Mouse (Mus musculus): ENCODE measurements at regions not wholly inside any gene's neighbourhood (a gene's known extent, or its start where the extent isn't known, plus 50 kb on each side); places are given as distances from the start of the nearest gene placed in this dataset.

GRCm38 (mm10) chr6:111882557-111882956 lies 391.0 kb upstream of the Lmcd1 start:
- peak; percentile 11 for DNase-seq (ENCODE audit: low read depth, low spot score)

- no peak for DNase-seq (ENCODE audit: low read depth, low spot score)
These were observed 389.6 kb upstream of the Lmcd1 start for GRCm38 (mm10) chr6:111883946-111884345.

- DNase-seq (ENCODE audit: low read depth, low spot score): no peak
These were observed 361.6 kb upstream of the Lmcd1 start for GRCm38 (mm10) chr6:111911997-111912396.

- no peak for DNase-seq (ENCODE audit: low read depth, low spot score)
These were observed 359.7 kb upstream of the Lmcd1 start for GRCm38 (mm10) chr6:111913771-111914405.

- DNase-seq (ENCODE audit: low read depth, low spot score): no peak
These were observed 356.3 kb upstream of the Lmcd1 start for GRCm38 (mm10) chr6:111917248-111917721.

GRCm38 (mm10) chr6:111917868-111918597 lies 355.5 kb upstream of the Lmcd1 start:
- DNase-seq (ENCODE audit: low read depth, low spot score): no peak

- no peak for DNase-seq (ENCODE audit: low read depth, low spot score)
These were observed 341.0 kb upstream of the Lmcd1 start for GRCm38 (mm10) chr6:111932596-111932995.

GRCm38 (mm10) chr6:111954401-111954800 lies 319.2 kb upstream of the Lmcd1 start:
- no peak for DNase-seq (ENCODE audit: low read depth, low spot score)

- DNase-seq (ENCODE audit: low read depth, low spot score): no peak
These were observed 307.8 kb upstream of the Lmcd1 start for GRCm38 (mm10) chr6:111965766-111966165.

- DNase-seq (ENCODE audit: low read depth, low spot score): no peak
These were observed 288.1 kb upstream of the Lmcd1 start for GRCm38 (mm10) chr6:111985452-111985851.

- DNase-seq (ENCODE audit: low read depth, low spot score): no peak
These were observed 277.7 kb upstream of the Lmcd1 start for GRCm38 (mm10) chr6:111995823-111996222.

GRCm38 (mm10) chr6:112003784-112004471 lies 269.6 kb upstream of the Lmcd1 start:
- DNase-seq (ENCODE audit: low read depth, low spot score): no peak

GRCm38 (mm10) chr6:112026261-112027205 lies 247.0 kb upstream of the Lmcd1 start:
- DNase-seq (ENCODE audit: low read depth, low spot score): no peak

- DNase-seq (ENCODE audit: low read depth, low spot score): no peak
These were observed 222.9 kb upstream of the Lmcd1 start for GRCm38 (mm10) chr6:112050548-112051184.

GRCm38 (mm10) chr6:112052193-112052592 lies 221.4 kb upstream of the Lmcd1 start:
- no peak for DNase-seq (ENCODE audit: low read depth, low spot score)

GRCm38 (mm10) chr6:112057895-112058294 lies 215.7 kb upstream of the Lmcd1 start:
- peak; percentile 36 for DNase-seq (ENCODE audit: low read depth, low spot score)

GRCm38 (mm10) chr6:112062956-112063355 lies 210.6 kb upstream of the Lmcd1 start:
- no peak for DNase-seq (ENCODE audit: low read depth, low spot score)

GRCm38 (mm10) chr6:112090597-112090996 lies 183.0 kb upstream of the Lmcd1 start:
- DNase-seq (ENCODE audit: low read depth, low spot score): no peak

- DNase-seq (ENCODE audit: low read depth, low spot score): peak; percentile 52
These were observed 182.3 kb upstream of the Lmcd1 start for GRCm38 (mm10) chr6:112091125-112091763.

GRCm38 (mm10) chr6:112093300-112093699 lies 180.3 kb upstream of the Lmcd1 start:
- no peak for DNase-seq (ENCODE audit: low read depth, low spot score)
